17 mouse cellular contexts compared by ENCODE assay signal in genomic region chrX:167226570-167226969, GRCm38 (mm10). TPM values are rescaled to one million over a fixed set of nuclear protein-coding genes. Genes with fewer than 3 reads are reported as not detected.
DNase-seq lines count a peak whose midpoint lies in the region; ATAC-seq lines count a peak whose summit lies in the region.
"Had no signal": no experiment of that assay in that cellular context is flagged by ENCODE, and none has a peak within 500 bp of the region (broad histone marks: within the 10 kb centered on the region; RNA-seq: fewer than 3 reads in every experiment).

No protein-coding gene starts in this region.

- no peaks in the 10 kb centered on the region for H3K9me3 ChIP-seq in midbrain, embryonic 16.5 days (replicated peaks; ENCODE audit: control insufficient read depth, low read length, poor library complexity, severe bottlenecking)
- H3K9me3 ChIP-seq: embryonic facial prominence, embryonic 12.5 days; forebrain, embryonic 10.5 days; G1E; limb, embryonic 15.5 days had no signal

- H3K27me3 ChIP-seq in midbrain, embryonic 16.5 days (ENCODE audit: control insufficient read depth, insufficient read depth, low read depth, low read length) = no peaks in the 10 kb centered on the region
- H3K27me3 ChIP-seq: limb, embryonic 15.5 days had no signal

- no peaks in the 10 kb centered on the region for H3K4me1 ChIP-seq in midbrain, embryonic 16.5 days (ENCODE audit: control insufficient read depth, insufficient read depth, low read length)
- H3K4me1 ChIP-seq: embryonic facial prominence, embryonic 12.5 days; forebrain, embryonic 10.5 days; limb, embryonic 15.5 days had no signal

- 0 out of 2 replicates have a peak, but pooled peaks have one; percentile 32 for ATAC-seq in monocyte, adult 5-6 weeks (replicated peaks; ENCODE audit: insufficient number of reproducible peaks, low FRiP score, low TSS enrichment, poor library complexity, severe bottlenecking)
- ATAC-seq in midbrain, embryonic 16.5 days = no peak
- ATAC-seq: intestine, embryonic 16.5 days had no signal

- H3K4me2 ChIP-seq in midbrain, embryonic 16.5 days (ENCODE audit: low read length) = no peak overlapping the region
- H3K4me2 ChIP-seq: embryonic facial prominence, embryonic 12.5 days; limb, embryonic 15.5 days had no signal

- no peak overlapping the region for H3K27ac ChIP-seq in midbrain, embryonic 16.5 days (ENCODE audit: low read length)
- H3K27ac ChIP-seq: embryonic facial prominence, embryonic 12.5 days; forebrain, embryonic 10.5 days; left cerebral cortex, adult 2 months; limb, embryonic 15.5 days had no signal

- intact Hi-C loops in left cerebral cortex, postnatal 4 days (cut with DNase I) = no loop called here

- no peak overlapping the region for H3K4me3 ChIP-seq in midbrain, embryonic 16.5 days (ENCODE audit: low read depth, low read length)
- H3K4me3 ChIP-seq: embryonic facial prominence, embryonic 12.5 days; forebrain, embryonic 10.5 days; left cerebral cortex, adult 2 months; limb, embryonic 15.5 days; myocyte had no signal

- no peak overlapping the region for H3K9ac ChIP-seq in midbrain, embryonic 16.5 days (ENCODE audit: low read depth, low read length)
- H3K9ac ChIP-seq: embryonic facial prominence, embryonic 12.5 days; limb, embryonic 15.5 days had no signal

- peak; percentile 43 to 48 for DNase-seq in spleen, adult 18-20 months
- DNase-seq in spleen, postnatal 10 days (ENCODE audit: low spot score in 2 of 2) = no peak
- peak; percentile 41 for DNase-seq in R1 (ENCODE audit: low read depth, low spot score)
- DNase-seq in thymus, postnatal 25 days = peak; percentile 59
- DNase-seq in retina, embryonic 14.5 days (ENCODE audit: low spot score) = no peak
- no peak for DNase-seq in left cerebral cortex, postnatal 4 days
- DNase-seq: cerebellum, postnatal 14 days; heart, postnatal 36 days had no signal

- H3K36me3 ChIP-seq in midbrain, embryonic 16.5 days (ENCODE audit: control insufficient read depth, insufficient read depth, low read length) = no peaks in the 10 kb centered on the region
- H3K36me3 ChIP-seq: embryonic facial prominence, embryonic 12.5 days; forebrain, embryonic 10.5 days; G1E; limb, embryonic 15.5 days had no signal

- 83% methylated on average over 5 of the region's 5 CpGs for WGBS in midbrain, embryonic 16.5 days

RNA-seq across cellular contexts. Expression of gene Tmsb4x, which starts 17.5 kb away (rescaled TPM):
- 8,846 to 11,803 TPM (median 11,494 TPM) in 3 replicates for total RNA-seq in monocyte, adult 5-6 weeks (2017)
- 4,447 and 4,880 TPM in 2 replicates for polyA plus RNA-seq in midbrain, embryonic 16.5 days (2015; fragmentation: Nextera tagmentation; extraction: Ambion mirVana)
- total RNA-seq in left cerebral cortex, postnatal 4 days (2021) = 1,000 to 10,000 TPM; 1,755 to 1,817 TPM
- polyA plus RNA-seq: G1E had no signal

RNA-seq across cellular contexts. Expression of gene Tlr8, which starts 37.6 kb away (rescaled TPM):
- total RNA-seq in monocyte, adult 5-6 weeks (2017) = 50.9 to 97.9 TPM (median 77.8 TPM) in 3 replicates
- polyA plus RNA-seq in midbrain, embryonic 16.5 days (2015; fragmentation: Nextera tagmentation; extraction: Ambion mirVana) = 0.06 TPM in 1 of 2 replicates, not detected in the other
- total RNA-seq in left cerebral cortex, postnatal 4 days (2021) = under 1 TPM; 0.20 to 0.38 TPM
- polyA plus RNA-seq: forebrain, embryonic 10.5 days; G1E; myocyte had no signal

Comparison
In these comparisons a context has a peak if more than half of its experiments do, and no peak if none do; other contexts are left out.
1. DNase-seq: peak in spleen, adult 18-20 months (2 of 2), R1 (single experiment) and thymus, postnatal 25 days (single experiment); none in spleen, postnatal 10 days (0 of 2), retina, embryonic 14.5 days (single experiment) and left cerebral cortex, postnatal 4 days (single experiment).
2. RNA of gene Tlr8, which starts 37.6 kb away (total RNA-seq): 50.9 to 97.9 TPM in monocyte, adult 5-6 weeks; 0.20 to 0.38 TPM in left cerebral cortex, postnatal 4 days; every median in the first group is over 10 times any median in the second.